In the genomic region with DNA sequence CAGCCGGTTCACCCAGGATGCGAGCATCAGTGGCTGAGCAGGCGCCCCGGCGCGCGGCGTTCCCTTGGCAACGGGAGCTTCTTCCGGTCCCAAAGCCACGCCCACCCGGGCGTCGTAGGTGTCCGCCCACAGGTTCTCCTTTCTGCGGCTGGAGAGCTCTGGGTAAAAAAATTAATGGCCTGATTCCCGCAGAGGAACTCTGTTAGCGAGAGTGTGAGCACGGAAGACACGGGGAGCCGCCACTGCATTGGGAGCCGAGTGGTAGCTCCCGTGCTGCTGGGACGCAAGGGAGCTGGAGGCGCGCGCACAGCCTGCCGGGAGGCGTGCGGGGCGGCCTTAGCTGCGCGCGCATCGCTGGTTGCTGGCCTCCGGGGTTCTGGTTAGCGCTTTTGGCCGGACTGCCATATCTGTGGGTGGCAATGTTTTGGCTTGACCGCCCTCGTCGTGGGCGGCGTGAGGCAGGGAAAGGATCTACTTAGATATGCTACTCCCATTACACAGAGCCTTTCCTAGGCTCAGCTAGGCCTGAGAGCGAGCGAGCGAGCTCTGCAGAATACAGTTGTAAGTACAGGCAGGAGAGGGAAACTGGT, we compare ENCODE assay signal across 8 mouse cellular contexts. TPM values are rescaled to one million over a fixed set of nuclear protein-coding genes. Genes with fewer than 3 reads are reported as not detected.
DNase-seq lines count a peak whose midpoint lies in the region; ATAC-seq and TF ChIP-seq lines count a peak whose summit lies in the region.

Gene Arl6, minus strand, starts transcription at position 290 of the 590 bp plus-strand sequence.

- H3K9me3 ChIP-seq in forebrain, embryonic 10.5 days = no peaks in the 10 kb centered on the region
- no peaks in the 10 kb centered on the region for H3K9me3 ChIP-seq in heart, embryonic 14.5 days (ENCODE audit: control insufficient read depth, low read length)
- no peaks in the 10 kb centered on the region for H3K9me3 ChIP-seq in liver, embryonic 11.5 days (ENCODE audit: control insufficient read depth, low read length)

- peaks cover 7% of the 10 kb centered on the region for H3K79me2 ChIP-seq in myocyte (ENCODE audit: control insufficient read depth, insufficient read depth)

- peak within 1 kb of the TSS; percentile 89 for H3ac ChIP-seq in myocyte (ENCODE audit: control insufficient read depth, insufficient read length)

- under 1% methylated on average over 46 of the region's 46 CpGs for WGBS in forebrain, embryonic 10.5 days
- WGBS in heart, embryonic 14.5 days = under 1% methylated on average over 46 of the region's 46 CpGs
- under 1% methylated on average over 45 of the region's 46 CpGs for WGBS in liver, embryonic 11.5 days

- no peaks in the 10 kb centered on the region; the same call in 1 of the 2 replicates for H3K36me3 ChIP-seq in forebrain, embryonic 10.5 days (replicated peaks)
- H3K36me3 ChIP-seq in heart, embryonic 14.5 days (ENCODE audit: control insufficient read depth, insufficient read depth, low read length) = no peaks in the 10 kb centered on the region
- H3K36me3 ChIP-seq in liver, embryonic 11.5 days (ENCODE audit: control insufficient read depth, insufficient read depth, low read length) = no peaks in the 10 kb centered on the region
- H3K36me3 ChIP-seq in myocyte (ENCODE audit: control insufficient read depth, insufficient read depth) = no peaks in the 10 kb centered on the region

- peak within 1 kb of the TSS; percentile 76 for H3K4me2 ChIP-seq in heart, embryonic 14.5 days (ENCODE audit: low read length)
- H3K4me2 ChIP-seq in liver, embryonic 11.5 days = peak within 1 kb of the TSS; percentile 83
- peak within 1 kb of the TSS; percentile 97 for H3K4me2 ChIP-seq in myocyte (ENCODE audit: low read depth)

- peak within 1 kb of the TSS; percentile 74 for H3K9ac ChIP-seq in heart, embryonic 14.5 days (ENCODE audit: low read length)
- peak within 1 kb of the TSS; percentile 60 for H3K9ac ChIP-seq in liver, embryonic 11.5 days (ENCODE audit: low read depth, low read length)

- H3K4me3 ChIP-seq in forebrain, embryonic 10.5 days = peak within 1 kb of the TSS; percentile 82
- peak within 1 kb of the TSS; percentile 70 to 91 for H3K4me3 ChIP-seq in heart, embryonic 14.5 days (ENCODE audit: control insufficient read depth in 1 of 2, insufficient read depth in 1 of 2, low read depth in 1 of 2, low read length in 2 of 2)
- peak within 1 kb of the TSS; percentile 61 for H3K4me3 ChIP-seq in liver, embryonic 11.5 days (ENCODE audit: low read depth, low read length)
- peak within 1 kb of the TSS; percentile 76 for H3K4me3 ChIP-seq in myocyte

- peak; percentile 73 for TF ChIP-seq POLR2A in myocyte (IDR thresholded peaks at IDR 0.05; ENCODE audit: insufficient read length, low read depth)

- peaks cover 10% of the 10 kb centered on the region for H3K4me1 ChIP-seq in forebrain, embryonic 10.5 days
- H3K4me1 ChIP-seq in heart, embryonic 14.5 days (ENCODE audit: control insufficient read depth in 2 of 2, insufficient read depth in 2 of 2, low read length in 2 of 2) = peaks cover 2 to 4% of the 10 kb centered on the region in 2 experiments; a peak in 1 of 4 replicates
- no peaks in the 10 kb centered on the region for H3K4me1 ChIP-seq in liver, embryonic 11.5 days (replicated peaks; ENCODE audit: control insufficient read depth, insufficient read depth, low read length)

- H3K27ac ChIP-seq in forebrain, embryonic 10.5 days = peak within 1 kb of the TSS; percentile 97
- peak within 1 kb of the TSS; percentile 95 to 98 for H3K27ac ChIP-seq in heart, embryonic 14.5 days (replicated peaks in 1 of 2; ENCODE audit: control insufficient read depth in 1 of 2, insufficient read depth in 1 of 2, low read depth in 2 of 2, low read length in 2 of 2)
- peak within 1 kb of the TSS; percentile 88 for H3K27ac ChIP-seq in liver, embryonic 11.5 days (ENCODE audit: low read depth, low read length)

- ATAC-seq in CD4-positive, CD25-positive, alpha-beta regulatory T cell, adult 4 months = peak; percentile 95
- peak; percentile 95 for ATAC-seq in heart, embryonic 14.5 days (ENCODE audit: insufficient number of reproducible peaks, insufficient read depth, low FRiP score, low read depth)
- ATAC-seq in liver, embryonic 11.5 days (replicated peaks; ENCODE audit: low FRiP score) = peak; percentile 97

- DNase-seq in c-Kit-positive CD71-positive TER-119-negative erythroid progenitor cells, embryonic 14.5 days (ENCODE audit: low read depth) = peak; percentile 75
- DNase-seq in forebrain, embryonic 10.5 days (ENCODE audit: extremely low spot score, low spot score) = peak; percentile 92
- DNase-seq in kidney, postnatal 10 days = peak; percentile 96
- peak; percentile 94 for DNase-seq in liver, embryonic 11.5 days (ENCODE audit: low spot score)
- peak; percentile 85 to 93 for DNase-seq in spleen, postnatal 4 days (ENCODE audit: low spot score in 2 of 2)

- H3K27me3 ChIP-seq in forebrain, embryonic 10.5 days (ENCODE audit: poor library complexity, severe bottlenecking) = no peaks in the 10 kb centered on the region
- H3K27me3 ChIP-seq in heart, embryonic 14.5 days (ENCODE audit: control insufficient read depth, insufficient read depth, low read length) = no peaks in the 10 kb centered on the region
- 0 out of 2 replicates have a peak, but pooled peaks cover 3% of the 10 kb centered on the region for H3K27me3 ChIP-seq in liver, embryonic 11.5 days (replicated peaks; ENCODE audit: control insufficient read depth, insufficient read depth, low read length)
- H3K27me3 ChIP-seq in myocyte (ENCODE audit: control insufficient read depth, insufficient read depth, insufficient read length) = no peaks in the 10 kb centered on the region

TF ChIP-seq in myocyte, 11 proteins besides CTCF, POLR2A, EP300 and RAD21:
- TF ChIP-seq REST (IDR thresholded peaks at IDR 0.05; ENCODE audit: insufficient read depth, insufficient read length) (no peak), MAX (IDR thresholded peaks at IDR 0.05; ENCODE audit: low read depth) (no peak), SRF (IDR thresholded peaks at IDR 0.05; ENCODE audit: control insufficient read depth, insufficient read length, low read depth) (peak; percentile 32), E2F4 (IDR thresholded peaks at IDR 0.05; ENCODE audit: insufficient read depth) (no peak), MYOD1 (IDR thresholded peaks at IDR 0.05; ENCODE audit: control insufficient read depth in 1 of 3, insufficient read length in 2 of 3, low read depth in 2 of 3) (no peak), POLR2AphosphoS2 (IDR thresholded peaks at IDR 0.05; ENCODE audit: insufficient read length, low read depth) (peak; percentile 45), TCF3 (IDR thresholded peaks at IDR 0.05; ENCODE audit: insufficient read length, low read depth) (no peak), MYOG (IDR thresholded peaks at IDR 0.05; ENCODE audit: control insufficient read depth in 1 of 3, insufficient read depth in 1 of 3, insufficient read length in 2 of 3, low read depth in 2 of 3) (no peak)

RNA-seq across cellular contexts. Expression of gene Arl6, which starts in this region (rescaled TPM):
- 1 to 10 TPM; 4.8 to 5.5 TPM for polyA plus RNA-seq in CD4-positive, CD25-positive, alpha-beta regulatory T cell, adult 4 months (2017; shearing (Covaris generic))
- 57.6 and 58.6 TPM in 2 replicates for polyA plus RNA-seq in forebrain, embryonic 10.5 days (2016; fragmentation: Nextera tagmentation; extraction: Ambion mirVana)
- polyA plus RNA-seq in heart, embryonic 14.5 days (2014; fragmentation: Nextera tagmentation; extraction: Ambion mirVana) = 22.6 and 23.7 TPM in 2 replicates
- 12.8 and 13.2 TPM in 2 replicates for polyA plus RNA-seq in liver, embryonic 11.5 days (2014; fragmentation: Nextera tagmentation; extraction: Ambion mirVana)
- 6.4 TPM for polyA plus RNA-seq in myocyte (2012; fragmentation: generic; extraction: Trizol)

Comparison
In these comparisons a context has a peak if more than half of its experiments do, and no peak if none do; other contexts are left out.
1. Peak in every context shown above with its lines: DNase-seq, ATAC-seq, H3K4me3 ChIP-seq and H3K27ac ChIP-seq.